18 mouse cellular contexts compared by ENCODE assay signal in genomic region chr11:77506273-77506672, GRCm38 (mm10). TPM values are rescaled to one million over a fixed set of nuclear protein-coding genes. Genes with fewer than 3 reads are reported as not detected.
DNase-seq lines count a peak whose midpoint lies in the region; ATAC-seq and TF ChIP-seq lines count a peak whose summit lies in the region.
"Had no signal": no experiment of that assay in that cellular context is flagged by ENCODE, and none has a peak within 500 bp of the region (broad histone marks: within the 10 kb centered on the region; RNA-seq: fewer than 3 reads in every experiment).

No protein-coding gene starts in this region.

- no peaks in the 10 kb centered on the region for H3K27me3 ChIP-seq in stomach, postnatal 0 days (ENCODE audit: control insufficient read depth, insufficient read depth, low read length)
- H3K27me3 ChIP-seq: heart, embryonic 13.5 days; hindbrain, embryonic 12.5 days; midbrain, embryonic 15.5 days had no signal

- no peak overlapping the region for H3K4me2 ChIP-seq in stomach, postnatal 0 days (replicated peaks; ENCODE audit: low read depth)
- H3K4me2 ChIP-seq: heart, embryonic 13.5 days; hindbrain, embryonic 12.5 days; midbrain, embryonic 15.5 days had no signal

- H3K4me1 ChIP-seq in stomach, postnatal 0 days (replicated peaks; ENCODE audit: control insufficient read depth, insufficient read depth) = peaks cover 2% of the 10 kb centered on the region; the same call in 1 of the 2 replicates

- no peaks in the 10 kb centered on the region for H3K9me3 ChIP-seq in stomach, postnatal 0 days (ENCODE audit: control insufficient read depth, low read length)
- H3K9me3 ChIP-seq: heart, embryonic 13.5 days; hindbrain, embryonic 12.5 days; midbrain, embryonic 15.5 days had no signal

- ATAC-seq in stomach, postnatal 0 days (ENCODE audit: low FRiP score, low TSS enrichment) = peak; percentile 41
- ATAC-seq: midbrain, embryonic 15.5 days had no signal

- no peak for TF ChIP-seq CTCF in stomach, postnatal 0 days (IDR thresholded peaks at IDR 0.05; ENCODE audit: low read depth)

- peak; percentile 12 to 14 for DNase-seq in frontal cortex, postnatal 10 days (ENCODE audit: low spot score in 2 of 2)
- DNase-seq in frontal cortex, postnatal 36 days (ENCODE audit: low spot score in 2 of 2) = no peak
- DNase-seq in ovary, postnatal 36 days (ENCODE audit: low spot score) = peak; percentile 9
- no peak for DNase-seq in ovary, postnatal 10 days (ENCODE audit: low spot score)
- DNase-seq in kidney, adult 8-10 months = peak; percentile 78 to 81
- no peak for DNase-seq in stomach, postnatal 0 days (ENCODE audit: low spot score)
- DNase-seq in lung, postnatal 10 days = no peak
- DNase-seq: adrenal gland, postnatal 25 days; lung, postnatal 36 days; right cerebral cortex, postnatal 25 days had no signal

- H3K27ac ChIP-seq in stomach, postnatal 0 days (replicated peaks) = no peak overlapping the region
- H3K27ac ChIP-seq: heart, embryonic 13.5 days; hindbrain, embryonic 12.5 days; left cerebral cortex, adult 2 months; midbrain, embryonic 15.5 days had no signal

- 77% methylated on average over 14 of the region's 14 CpGs for WGBS in stomach, postnatal 0 days

- no peak overlapping the region for H3K9ac ChIP-seq in stomach, postnatal 0 days (ENCODE audit: low read length)
- H3K9ac ChIP-seq: heart, embryonic 13.5 days; hindbrain, embryonic 12.5 days; midbrain, embryonic 15.5 days had no signal

- no peak for TF ChIP-seq EP300 in stomach, postnatal 0 days (optimal IDR thresholded peaks at IDR 0.05)

- no peak overlapping the region for H3K4me3 ChIP-seq in stomach, postnatal 0 days (ENCODE audit: low read depth, low read length)
- H3K4me3 ChIP-seq: heart, embryonic 13.5 days; hindbrain, embryonic 12.5 days; left cerebral cortex, adult 2 months; midbrain, embryonic 15.5 days had no signal

- H3K36me3 ChIP-seq in stomach, postnatal 0 days (ENCODE audit: control insufficient read depth, insufficient read depth, low read length) = peaks cover 33% of the 10 kb centered on the region

RNA-seq across cellular contexts. Expression of gene Abhd15, which starts 8.6 kb away (rescaled TPM):
- polyA plus RNA-seq in stomach, postnatal 0 days (2015; fragmentation: Nextera tagmentation; extraction: Ambion mirVana) = 1.8 and 1.9 TPM in 2 replicates

RNA-seq across cellular contexts. Expression of gene Trp53i13, which starts 9.5 kb away (rescaled TPM):
- 19.5 and 20.9 TPM in 2 replicates for polyA plus RNA-seq in stomach, postnatal 0 days (2015; fragmentation: Nextera tagmentation; extraction: Ambion mirVana)

RNA-seq across cellular contexts. Expression of gene Gm10392, which starts 12.7 kb away (rescaled TPM):
- 0.06 and 0.07 TPM in 2 replicates for polyA plus RNA-seq in stomach, postnatal 0 days (2015; fragmentation: Nextera tagmentation; extraction: Ambion mirVana)
- polyA plus RNA-seq: embryonic facial prominence, embryonic 11.5 days; heart, embryonic 13.5 days; large intestine, adult 2 months; liver, adult 2 months; midbrain, embryonic 15.5 days; neural tube, embryonic 14.5 days had no signal

RNA-seq across cellular contexts. Expression of gene Git1, which starts 12.9 kb away (rescaled TPM):
- polyA plus RNA-seq in stomach, postnatal 0 days (2015; fragmentation: Nextera tagmentation; extraction: Ambion mirVana) = 5.9 and 7.9 TPM in 2 replicates

RNA-seq across cellular contexts. Expression of gene Ankrd13b, which starts 16.8 kb away (rescaled TPM):
- 2.4 and 3.0 TPM in 2 replicates for polyA plus RNA-seq in stomach, postnatal 0 days (2015; fragmentation: Nextera tagmentation; extraction: Ambion mirVana)

Comparison
In these comparisons a context has a peak if more than half of its experiments do, and no peak if none do; other contexts are left out.
1. DNase-seq: peak in frontal cortex, postnatal 10 days (2 of 2), ovary, postnatal 36 days (single experiment) and kidney, adult 8-10 months (2 of 2); none in frontal cortex, postnatal 36 days (0 of 2), ovary, postnatal 10 days (single experiment), stomach, postnatal 0 days (single experiment) and lung, postnatal 10 days (single experiment).